Mouse (Mus musculus) embryonic facial prominence, embryonic 14.5 days (tissue): ENCODE results near the gene Arhgap44. TPM values are rescaled to one million over a fixed set of nuclear protein-coding genes. Genes with fewer than 3 reads are reported as not detected.

Experiments used
- ATAC-seq: fragments of 200-750 bp; cut with Nextera tagmentation; 2 replicates; pipeline ENCODE4 v1.8.0; 2017; ENCODE audit warnings: low read depth, moderate number of reproducible peaks, moderate TSS enrichment
- DNase-seq: peaks from one replicate; pipeline ENCODE4 v3.0.0-alpha.2; 2015; ENCODE audit warnings: low spot score
- H3K27ac ChIP-seq: fragments of 300-500 bp; sonication (generic); replicated peaks from 2 replicates; pipeline ENCODE4 v1.5.1; 2014; ENCODE audit warnings: low read depth, mild to moderate bottlenecking, low read length, moderate library complexity
- H3K27me3 ChIP-seq: fragments of 300-500 bp; sonication (generic); replicated peaks from 2 replicates; pipeline ENCODE4 v1.6.1; 2014; ENCODE audit warnings: low read length; ENCODE audit not compliant: control insufficient read depth, insufficient read depth
- H3K36me3 ChIP-seq: fragments of 300-500 bp; sonication (generic); 2 replicates; pipeline ENCODE4 v1.6.1; 2014; ENCODE audit warnings: low read length, mixed read lengths; ENCODE audit not compliant: control insufficient read depth, insufficient read depth
- H3K4me1 ChIP-seq: fragments of 300-500 bp; sonication (generic); 2 replicates; pipeline ENCODE4 v1.6.1; 2014; ENCODE audit warnings: antibody characterized with exemption, low read length; ENCODE audit not compliant: control insufficient read depth, insufficient read depth
- H3K4me2 ChIP-seq: fragments of 300-500 bp; sonication (generic); 2 replicates; pipeline ENCODE4 v1.6.1; 2014; ENCODE audit warnings: low read depth, mild to moderate bottlenecking, low read length, moderate library complexity, mixed read lengths
- H3K4me3 ChIP-seq: fragments of 300-500 bp; sonication (generic); 2 replicates; pipeline ENCODE4 v1.5.1; 2014; ENCODE audit warnings: low read depth, mild to moderate bottlenecking, low read length
- H3K9ac ChIP-seq: fragments of 300-500 bp; sonication (generic); 2 replicates; pipeline ENCODE4 v1.6.1; 2014; ENCODE audit warnings: low read depth, mild to moderate bottlenecking, low read length, moderate library complexity, mixed read lengths
- H3K9me3 ChIP-seq: fragments of 300-500 bp; sonication (generic); 2 replicates; pipeline ENCODE4 v1.6.1; 2016; ENCODE audit warnings: low read length; ENCODE audit not compliant: control insufficient read depth
- WGBS: fragments of 180-500 bp; shearing (Covaris S2); extraction: QIAGEN DNeasy Blood & Tissue Kit; methylation state at CpG from one replicate; pipeline ENCODE4 v1.1.7; 2014; 5-methylcytosine and 5-hydroxymethylcytosine counted together
- microRNA-seq: library from miRNA; unstranded; fragments of <30 nt; microRNA quantifications from one replicate; pipeline ENCODE4, GENCODE M21; 2016; ENCODE audit warnings: borderline number of aligned reads
- polyA plus RNA-seq: library from polyadenylated mRNA; unstranded; fragments of >200 nt; fragmentation: Nextera tagmentation; extraction: Ambion mirVana; gene quantifications from 2 replicates; pipeline ENCODE4 v1.2.1, GENCODE M21; 2014

The Arhgap44 gene
- polyA plus RNA-seq, 1 experiment from 2014 or later = 8.1 TPM

DNA sequence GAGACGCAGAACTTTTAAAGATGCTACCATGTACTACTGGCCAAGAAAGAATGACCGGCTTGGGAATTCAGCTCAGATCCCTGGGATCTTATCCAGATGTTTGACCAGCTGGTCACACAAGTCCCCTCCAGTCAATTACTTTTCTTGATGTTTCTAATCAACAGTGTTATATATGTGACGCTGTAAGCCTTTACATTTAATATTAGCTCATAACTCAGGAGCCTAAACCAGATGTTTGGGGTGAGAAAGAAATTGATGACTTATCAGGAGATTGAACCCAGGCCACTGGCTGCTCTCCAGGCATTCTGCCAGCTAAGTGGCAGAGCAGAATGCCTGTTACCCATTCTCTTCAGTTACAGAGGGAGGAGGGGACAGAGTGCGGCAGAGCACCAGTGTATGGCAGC lies 193.8 kb downstream of the Arhgap44 start:
- no peak overlapping the region for H3K27ac ChIP-seq
- H3K27me3 ChIP-seq = 0 out of 2 replicates have a peak, but pooled peaks cover 3% of the 10 kb centered on the region
- no peak overlapping the region for H3K4me3 ChIP-seq
- no peak overlapping the region for H3K9ac ChIP-seq
- no peak overlapping the region for H3K4me2 ChIP-seq
- no peak for ATAC-seq
- no peaks in the 10 kb centered on the region for H3K9me3 ChIP-seq
- no peaks in the 10 kb centered on the region for H3K36me3 ChIP-seq
- no peak for DNase-seq
- peaks cover 7% of the 10 kb centered on the region for H3K4me1 ChIP-seq
- WGBS = 36% methylated on average over 4 of the region's 4 CpGs

DNA sequence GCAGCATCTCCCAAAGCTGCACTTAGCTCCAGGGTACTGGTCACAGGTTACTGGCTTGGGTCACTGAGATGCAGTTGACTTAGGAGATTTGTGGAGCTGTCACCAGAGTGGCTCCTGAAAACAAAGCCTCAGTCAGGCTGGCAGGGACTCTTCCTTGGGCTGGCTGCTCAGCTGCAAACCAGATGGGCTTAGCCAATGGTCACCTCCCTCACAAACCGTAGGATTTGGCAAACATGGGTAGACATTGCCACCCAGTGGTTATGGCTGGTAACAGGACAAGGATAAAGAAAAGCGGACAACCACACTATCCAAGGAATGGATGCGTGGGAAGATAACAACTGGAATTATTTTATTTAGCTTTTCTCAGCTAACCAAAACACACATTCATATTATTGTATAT lies 194.3 kb downstream of the Arhgap44 start:
- 6% methylated on average over 3 of the region's 3 CpGs for WGBS
- H3K9ac ChIP-seq = no peak overlapping the region
- H3K27me3 ChIP-seq = 0 out of 2 replicates have a peak, but pooled peaks cover 3% of the 10 kb centered on the region
- H3K4me1 ChIP-seq = peaks cover 7% of the 10 kb centered on the region
- H3K36me3 ChIP-seq = no peaks in the 10 kb centered on the region
- peak; percentile 92 for ATAC-seq
- H3K9me3 ChIP-seq = no peaks in the 10 kb centered on the region
- DNase-seq = peak; percentile 89
- no peak overlapping the region for H3K4me3 ChIP-seq
- no peak overlapping the region for H3K4me2 ChIP-seq
- H3K27ac ChIP-seq = no peak overlapping the region

DNA sequence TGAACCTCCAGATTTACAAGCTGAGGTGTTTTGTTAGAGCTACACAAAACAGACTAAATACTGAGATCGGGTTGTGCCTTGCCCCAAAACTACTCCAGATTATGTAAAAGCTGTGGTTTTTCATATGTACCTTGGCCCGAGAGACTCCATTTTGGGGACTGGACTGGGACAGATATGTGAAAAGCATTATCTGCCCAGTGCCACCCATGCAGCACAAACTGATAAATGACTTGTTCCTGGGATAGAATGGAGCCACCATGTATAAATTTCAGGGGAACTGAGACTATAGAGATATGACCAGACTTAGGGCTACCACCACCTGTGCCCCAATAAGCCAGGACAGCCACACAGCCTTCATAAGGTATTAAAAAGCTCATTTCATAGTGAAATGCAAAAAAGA lies 200.1 kb downstream of the Arhgap44 start:
- Histone ChIP-seq H3K27ac (no peak overlapping the region), H3K4me2 (no peak overlapping the region), H3K4me3 (no peak overlapping the region), H3K36me3 (no peaks in the 10 kb centered on the region), H3K27me3 (no peaks in the 10 kb centered on the region), H3K4me1 (peaks cover 11% of the 10 kb centered on the region), H3K9ac (no peak overlapping the region), H3K9me3 (no peaks in the 10 kb centered on the region)
- WGBS = 92% methylated on average over 2 of the region's 2 CpGs
- ATAC-seq (no peak), DNase-seq (no peak)

DNA sequence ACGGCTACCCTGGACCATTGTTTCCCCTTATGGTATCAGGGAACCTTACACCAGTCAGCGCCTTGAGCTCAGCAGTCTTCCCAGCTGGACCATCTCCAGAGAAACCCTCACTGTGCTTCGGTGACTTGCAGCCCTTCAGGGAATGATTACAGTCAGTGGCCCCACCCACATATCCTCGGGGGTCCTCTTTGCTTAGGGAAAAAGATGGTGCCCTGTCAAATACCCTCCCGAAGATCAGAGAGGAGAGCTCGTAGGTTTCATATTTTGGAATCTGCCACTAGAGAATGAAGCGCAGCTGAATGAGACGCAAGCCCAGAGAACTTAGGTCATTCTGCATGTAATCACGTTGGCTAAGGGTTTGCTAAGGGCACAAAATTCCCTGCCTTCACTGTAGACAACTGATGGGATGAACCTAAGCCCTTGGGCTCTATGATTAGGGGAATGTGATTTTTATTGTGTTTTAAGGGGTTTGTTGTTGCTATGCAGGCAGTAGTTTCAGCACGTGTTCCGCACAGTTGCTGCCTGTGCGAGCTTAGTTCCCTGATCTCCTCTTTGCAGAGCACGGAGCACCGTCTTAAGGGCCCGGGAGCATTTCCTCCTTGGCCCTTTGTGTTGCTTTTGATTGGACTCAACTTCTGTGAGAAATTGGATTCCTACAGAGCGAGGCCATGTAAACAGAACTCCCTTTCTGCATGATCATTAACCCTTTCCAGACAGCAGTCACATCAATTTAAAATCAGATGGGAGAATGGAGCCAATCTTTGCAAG lies 205.6 kb downstream of the Arhgap44 start:
- Histone ChIP-seq H3K4me3 (peak overlapping the region; percentile 18; the same call in 1 of the 2 replicates), H3K36me3 (no peaks in the 10 kb centered on the region), H3K9me3 (no peaks in the 10 kb centered on the region), H3K9ac (peak overlapping the region; percentile 2; the same call in 1 of the 2 replicates), H3K27ac (peak overlapping the region; percentile 22; the same call in 1 of the 2 replicates), H3K27me3 (no peaks in the 10 kb centered on the region), H3K4me2 (peak overlapping the region; percentile 47), H3K4me1 (peaks cover 21% of the 10 kb centered on the region)
- WGBS = 4% methylated on average over 16 of the region's 16 CpGs
- ATAC-seq (peak; percentile 76), DNase-seq (peak; percentile 80)

Small RNAs within 50 kb of the gene (microRNA-seq; reads per million reads assigned to microRNA genes)
- gene Gm25991 = not detected

Other genes starting within 250 kb of the Arhgap44 start
- gene Elac2, start 183.9 kb downstream of the Arhgap44 start, polyA plus RNA-seq = 23.9 and 25.8 TPM in 2 replicates
- gene 1700086D15Rik, start 3.1 kb downstream of the Arhgap44 start, polyA plus RNA-seq = not detected in 2 replicates
- 1.5 and 2.9 TPM in 2 replicates for gene Myocd, start 107.0 kb upstream of the Arhgap44 start, polyA plus RNA-seq